Mouse (Mus musculus) hindbrain, postnatal 0 days (tissue): ENCODE results near the gene Gm14443. TPM values are rescaled to one million over a fixed set of nuclear protein-coding genes. Genes with fewer than 3 reads are reported as not detected.
"Not testable (repeated sequence)": the region's sequence is repeated elsewhere in the genome, so short reads cannot be mapped to it uniquely, and the experiment has no call there.

ENCODE experiments used
- ATAC-seq: fragments of 200-750 bp; cut with Nextera tagmentation; 2 replicates; pipeline ENCODE4 v1.8.0; 2017; ENCODE audit warnings: mild to moderate bottlenecking, moderate TSS enrichment, moderate library complexity
- DNase-seq: peaks from one replicate; pipeline ENCODE4 v3.0.0-alpha.2; 2015; ENCODE audit warnings: low spot score
- H3K27ac ChIP-seq: fragments of 300-500 bp; sonication (generic); 2 replicates; pipeline ENCODE4 v1.5.1; 2014; ENCODE audit warnings: mild to moderate bottlenecking
- H3K27me3 ChIP-seq: fragments of 300-500 bp; sonication (generic); 2 replicates; pipeline ENCODE4 v1.6.1; 2014; ENCODE audit warnings: low read length, mixed read lengths; ENCODE audit not compliant: insufficient read depth
- H3K36me3 ChIP-seq: fragments of 300-500 bp; sonication (generic); 2 replicates; pipeline ENCODE4 v1.6.1; 2014; ENCODE audit warnings: low read length, mixed read lengths; ENCODE audit not compliant: insufficient read depth
- H3K4me1 ChIP-seq: fragments of 300-500 bp; sonication (generic); 2 replicates; pipeline ENCODE4 v1.6.1; 2014; ENCODE audit warnings: antibody characterized with exemption, low read length, mixed read lengths; ENCODE audit not compliant: insufficient read depth
- H3K4me2 ChIP-seq: fragments of 300-500 bp; sonication (generic); 2 replicates; pipeline ENCODE4 v1.6.1; 2014; ENCODE audit warnings: low read depth, mild to moderate bottlenecking, low read length, moderate library complexity, mixed read lengths
- H3K4me3 ChIP-seq: fragments of 300-500 bp; sonication (generic); 2 replicates; pipeline ENCODE4 v1.5.1; 2014; ENCODE audit warnings: low read length
- H3K9ac ChIP-seq: fragments of 300-500 bp; sonication (generic); replicated peaks from 2 replicates; pipeline ENCODE4 v1.6.1; 2014; ENCODE audit warnings: mild to moderate bottlenecking, low read length, moderate library complexity, mixed read lengths
- H3K9me3 ChIP-seq: fragments of 300-500 bp; sonication (generic); 2 replicates; pipeline ENCODE4 v1.6.1; 2016; ENCODE audit warnings: low read length, mixed read lengths
- CTCF ChIP-seq: IDR thresholded peaks from 2 replicates; pipeline ENCODE4 v1.5.1; 2016; ENCODE audit warnings: antibody characterized with exemption, control low read depth, low read depth
- WGBS: fragments of 180-500 bp; shearing (Covaris S2); extraction: QIAGEN DNeasy Blood & Tissue Kit; methylation state at CpG from one replicate; pipeline ENCODE4 v1.1.7; 2014; 5-methylcytosine and 5-hydroxymethylcytosine counted together
- polyA plus RNA-seq: library from polyadenylated mRNA; unstranded; fragments of >200 nt; fragmentation: Nextera tagmentation; extraction: Ambion mirVana; gene quantifications from 2 replicates; pipeline ENCODE4 v1.2.1, GENCODE M21; 2015
- total RNA-seq: library from RNA; depleted of rRNA; stranded (reverse); fragments of >200 nt; gene quantifications from 2 replicates; pipeline ENCODE4 v1.2.3, GENCODE M21; 2014; rRNA removed

The Gm14443 gene
- total and polyA plus RNA-seq, 2 experiments from 2014 or later, result 0.46 to 0.63 TPM

- no peak for TF ChIP-seq CTCF
- Histone ChIP-seq H3K27ac (no peak overlapping the region), H3K27me3 (no peaks in the 10 kb centered on the region), H3K4me3 (no peak overlapping the region), H3K4me2 (no peak overlapping the region), H3K9ac (no peak overlapping the region), H3K36me3 (no peaks in the 10 kb centered on the region), H3K9me3 (0 out of 2 replicates have a peak, but pooled peaks cover 3% of the 10 kb centered on the region), H3K4me1 (no peaks in the 10 kb centered on the region)
- ATAC-seq (no peak), DNase-seq (no peak)
- 83% methylated on average over 3 of the region's 3 CpGs for WGBS
These were observed 17.0 kb downstream of the Gm14443 start for GRCm38 (mm10) chr2:175158642-175159041.

GRCm38 (mm10) chr2:175156696-175157095 lies 19.0 kb downstream of the Gm14443 start:
- no peaks in the 10 kb centered on the region for H3K27me3 ChIP-seq
- WGBS, result 92% methylated on average over 13 of the region's 13 CpGs
- H3K9ac ChIP-seq, result no peak overlapping the region
- no peaks in the 10 kb centered on the region for H3K4me1 ChIP-seq
- no peaks in the 10 kb centered on the region for H3K36me3 ChIP-seq
- DNase-seq, result no peak
- ATAC-seq, result no peak
- no peak for TF ChIP-seq CTCF
- no peak overlapping the region for H3K4me3 ChIP-seq
- H3K27ac ChIP-seq, result no peak overlapping the region
- H3K4me2 ChIP-seq, result no peak overlapping the region
- 0 out of 2 replicates have a peak, but pooled peaks cover 3% of the 10 kb centered on the region for H3K9me3 ChIP-seq

- H3K27ac ChIP-seq, result not testable (repeated sequence)
These were observed 33.7 kb downstream of the Gm14443 start, which contains the start of gene Gm14399 for GRCm38 (mm10) chr2:175141993-175142295. Gene Gm14399, minus strand, starts transcription at chr2:175142012.

GRCm38 (mm10) chr2:175141118-175141992 lies 34.3 kb downstream of the Gm14443 start:
- H3K4me1 ChIP-seq, H3K36me3 ChIP-seq, H3K9me3 ChIP-seq, H3K27me3 ChIP-seq, H3K9ac ChIP-seq, H3K27ac ChIP-seq, ATAC-seq: not testable (repeated sequence)
- H3K4me3 ChIP-seq, result peak overlapping the region; percentile 39
- DNase-seq, result peak; percentile 2
- WGBS, result 3% methylated on average over 24 of the region's 25 CpGs
- H3K4me2 ChIP-seq, result peak overlapping the region; percentile 39; the same call in 1 of the 2 replicates

More at GRCm38 (mm10) chr2:175141993-175142295, 33.7 kb downstream of the Gm14443 start, which contains the start of gene Gm14399:
- not testable (repeated sequence) for H3K9ac ChIP-seq, DNase-seq, ATAC-seq, H3K36me3 ChIP-seq, H3K27me3 ChIP-seq, H3K4me1 ChIP-seq, H3K9me3 ChIP-seq
- Histone ChIP-seq H3K4me2 (peak within 1 kb of the TSS; percentile 39; the same call in 1 of the 2 replicates), H3K4me3 (peak within 1 kb of the TSS; percentile 39)
- 6% methylated on average over 1 of the region's 2 CpGs for WGBS

- not testable (repeated sequence) for H3K9ac ChIP-seq, H3K27me3 ChIP-seq, H3K4me2 ChIP-seq, DNase-seq, ATAC-seq, H3K36me3 ChIP-seq, H3K4me1 ChIP-seq, H3K4me3 ChIP-seq, H3K9me3 ChIP-seq, H3K27ac ChIP-seq
These were observed 35.0 kb downstream of the Gm14443 start for GRCm38 (mm10) chr2:175140624-175141023.

Other genes starting within 250 kb of the Gm14443 start
- not detected in 2 replicates for gene Gm14444, start 165.6 kb downstream of the Gm14443 start, total RNA-seq
- 0.26 TPM in 1 of 2 replicates, not detected in the other for gene Gm14444, start 165.6 kb downstream of the Gm14443 start, polyA plus RNA-seq
- gene Gm14393, start 108.1 kb downstream of the Gm14443 start, total RNA-seq, result 0.84 TPM in 1 of 2 replicates, not detected in the other
- gene Gm14393, start 108.1 kb downstream of the Gm14443 start, polyA plus RNA-seq, result 1.1 TPM in 2 replicates
- 8.9 and 10.5 TPM in 2 replicates for gene Gm14399, start 33.9 kb downstream of the Gm14443 start, total RNA-seq
- gene Gm14399, start 33.9 kb downstream of the Gm14443 start, polyA plus RNA-seq, result 4.3 and 5.6 TPM in 2 replicates
- 15.9 and 17.1 TPM in 2 replicates for gene Gm14391, start 31.0 kb upstream of the Gm14443 start, total RNA-seq
- gene Gm14391, start 31.0 kb upstream of the Gm14443 start, polyA plus RNA-seq, result 3.1 and 9.3 TPM in 2 replicates
- gene Gm14440, start 99.3 kb upstream of the Gm14443 start, total RNA-seq, result 2.2 TPM in 1 of 2 replicates, not detected in the other
- not detected in 2 replicates for gene Gm14440, start 99.3 kb upstream of the Gm14443 start, polyA plus RNA-seq
- 8.9 and 9.6 TPM in 2 replicates for gene Gm4631, start 162.3 kb upstream of the Gm14443 start, total RNA-seq
- gene Gm4631, start 162.3 kb upstream of the Gm14443 start, polyA plus RNA-seq, result 7.8 and 8.6 TPM in 2 replicates
- gene Zfp968, start 196.6 kb upstream of the Gm14443 start, total RNA-seq, result 2.0 and 3.1 TPM in 2 replicates
- gene Zfp968, start 196.6 kb upstream of the Gm14443 start, polyA plus RNA-seq, result 4.9 and 5.8 TPM in 2 replicates